Mouse (Mus musculus) frontal cortex, adult 2 months (tissue): Measurements from ENCODE around the gene Dpysl5. TPM values are rescaled to one million over a fixed set of nuclear protein-coding genes. Genes with fewer than 3 reads are reported as not detected.
"Not testable (repeated sequence)": the region's sequence is repeated elsewhere in the genome, so short reads cannot be mapped to it uniquely, and the experiment has no call there.

ENCODE experiments used
- DNase-seq, 2 experiments: peaks; one replicate each; pipeline ENCODE4 v3.0.0; 2022; ENCODE audit warnings: low spot score in 1 of 2; ENCODE audit errors: extremely low spot score in 1 of 2
- polyA plus RNA-seq: library from polyadenylated mRNA; depleted of rRNA; stranded (reverse); fragments of >200 nt; gene quantifications from 2 replicates; pipeline ENCODE4 v1.2.3, GENCODE M21; 2012

Dpysl5 gene
- polyA plus RNA-seq, 1 experiment: 40.3 TPM

- not testable (repeated sequence) for DNase-seq
Observed at GRCm38 (mm10) chr5:30701373-30701772, 10.0 kb upstream of the Dpysl5 start.

DNA sequence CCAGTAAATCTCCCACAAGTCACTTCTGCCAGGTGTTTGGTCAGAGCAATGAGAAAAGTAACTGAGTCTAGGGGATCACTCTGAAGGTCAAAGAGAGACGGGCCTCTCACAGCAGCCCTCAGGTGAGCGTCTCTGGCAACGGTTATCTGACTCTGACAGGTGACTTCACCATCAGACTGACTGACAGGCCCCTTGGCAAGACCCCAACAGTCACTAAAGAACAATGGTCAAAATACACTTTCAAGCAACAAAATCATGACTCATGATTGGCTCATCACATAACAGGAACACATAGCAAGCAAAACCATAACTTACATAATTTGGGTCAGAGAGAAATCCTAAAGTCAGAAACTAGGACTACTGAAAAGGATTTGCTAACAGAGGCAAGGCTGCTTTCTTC lies 9.5 kb upstream of the Dpysl5 start:
- no peak for DNase-seq

GRCm38 (mm10) chr5:30709744-30710383 lies 1.5 kb upstream of the Dpysl5 start:
- peak; percentile 55 to 90 for DNase-seq

DNA sequence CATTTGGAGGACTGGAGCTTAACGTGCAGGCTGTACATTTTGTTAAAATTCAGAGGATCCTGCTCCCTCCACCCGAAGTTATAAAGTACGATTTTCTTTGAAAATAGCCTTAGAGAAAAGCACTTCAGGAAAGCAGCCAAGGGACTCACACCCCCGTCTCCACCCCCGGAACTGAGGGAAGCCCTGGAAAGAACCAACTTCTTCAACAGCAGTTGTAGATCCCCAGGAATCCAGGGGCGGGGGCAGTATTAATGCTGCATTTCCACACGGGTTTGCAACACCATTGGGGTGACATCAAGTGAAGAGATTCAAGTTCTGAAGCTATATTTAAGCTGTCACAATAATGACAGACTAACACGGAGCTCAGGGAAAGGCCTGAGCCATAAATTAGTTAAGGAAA lies 878 bp upstream of the Dpysl5 start:
- peak; percentile 52 to 85 for DNase-seq

GRCm38 (mm10) chr5:30712002-30712390 lies 632 bp downstream of the Dpysl5 start:
- no peak for DNase-seq

- DNase-seq: peak in 1 of 2 experiments; percentile 12
Observed at GRCm38 (mm10) chr5:30712441-30713298, 1.3 kb downstream of the Dpysl5 start.

GRCm38 (mm10) chr5:30713299-30713675 lies 1.9 kb downstream of the Dpysl5 start:
- peak in 1 of 2 experiments; percentile 13 for DNase-seq

DNA sequence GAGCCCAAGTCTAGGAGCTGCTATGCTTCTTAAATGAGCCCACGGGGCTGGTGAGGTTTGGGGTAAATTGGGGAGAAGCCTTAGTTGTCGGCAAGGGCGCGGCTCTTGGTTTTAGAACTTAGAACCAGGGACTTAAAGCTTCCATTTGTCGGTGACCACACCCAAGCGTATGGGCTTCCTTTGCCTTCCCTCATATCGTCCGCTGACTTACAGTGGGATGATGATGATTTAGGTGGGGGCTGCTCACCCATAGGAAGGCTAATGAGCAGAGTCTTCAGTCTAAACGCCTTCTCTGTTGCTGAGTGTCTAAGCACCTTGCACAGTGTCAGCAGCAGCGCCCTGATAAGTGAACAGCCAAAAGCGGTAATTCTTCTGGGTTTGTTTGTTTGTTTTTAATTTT lies 2.3 kb downstream of the Dpysl5 start:
- DNase-seq: no peak

DNA sequence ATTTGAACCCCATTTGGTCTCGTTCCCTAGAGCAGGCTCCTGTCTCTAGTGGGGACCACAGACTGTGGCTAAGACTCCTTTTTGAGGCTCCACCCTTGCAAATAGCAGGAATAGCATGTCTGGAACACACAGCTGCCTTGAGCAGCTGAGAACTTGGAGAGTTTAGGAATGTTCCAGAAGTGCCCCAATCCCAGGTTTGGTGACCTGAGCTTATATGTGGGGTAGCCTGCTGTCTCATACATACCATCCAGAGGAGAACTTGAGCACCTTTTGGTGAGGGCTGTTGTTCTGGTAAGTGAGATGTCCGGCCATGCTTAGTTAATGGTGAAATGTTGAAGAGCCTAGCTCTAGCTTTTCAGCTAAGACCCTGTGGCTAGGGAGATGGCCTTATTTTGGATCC lies 4.9 kb downstream of the Dpysl5 start:
- no peak for DNase-seq

GRCm38 (mm10) chr5:30717506-30717905 lies 6.1 kb downstream of the Dpysl5 start:
- no peak for DNase-seq

- peak in 1 of 2 experiments; percentile 53 for DNase-seq
Observed at GRCm38 (mm10) chr5:30717991-30718703, 6.8 kb downstream of the Dpysl5 start.

DNA sequence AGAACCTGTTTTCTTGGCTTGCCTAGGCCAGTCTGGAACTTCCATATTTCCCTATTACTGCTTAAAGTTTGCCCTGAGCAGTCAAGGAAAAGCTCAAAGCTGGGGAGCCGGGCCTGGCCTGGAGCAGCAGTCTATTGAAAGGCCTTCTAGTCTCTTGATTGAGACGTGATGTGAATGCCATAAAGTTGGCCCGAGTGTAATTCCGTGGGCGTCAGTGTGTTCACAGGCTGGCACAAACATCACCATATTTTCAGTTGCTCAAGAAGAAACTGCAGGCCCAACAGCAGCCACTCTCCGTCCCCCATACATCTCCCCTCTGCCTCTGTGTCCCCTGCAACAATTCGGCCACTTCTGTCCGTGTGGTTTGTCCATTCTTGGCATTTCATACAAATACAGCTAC lies 10.6 kb downstream of the Dpysl5 start:
- DNase-seq: no peak

- DNase-seq: no peak
Observed at GRCm38 (mm10) chr5:30726151-30726693, 14.9 kb downstream of the Dpysl5 start.

DNA sequence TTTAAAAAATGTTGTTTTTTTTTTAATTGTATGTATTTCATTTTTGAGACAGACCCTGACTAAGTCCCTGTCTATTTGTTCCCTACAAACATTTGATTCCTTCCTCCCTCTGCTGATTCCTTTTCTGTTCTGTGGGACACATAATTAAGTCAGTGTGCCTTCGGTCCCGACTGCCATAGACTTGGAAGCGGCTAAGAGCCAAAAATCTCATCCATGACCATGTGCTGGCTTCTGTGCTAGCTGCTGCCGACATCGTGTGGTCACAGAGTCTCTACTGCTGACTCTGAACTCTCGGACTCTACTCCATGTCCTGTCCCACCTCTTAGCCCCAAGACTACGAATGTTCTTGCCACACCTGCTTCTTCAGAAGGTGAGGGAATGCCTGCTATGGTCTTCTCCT lies 21.1 kb downstream of the Dpysl5 start:
- no peak for DNase-seq

- no peak for DNase-seq
Observed at GRCm38 (mm10) chr5:30734666-30735065, 23.3 kb downstream of the Dpysl5 start.

- DNase-seq: peak in 1 of 2 experiments; percentile 45
Observed at GRCm38 (mm10) chr5:30738127-30738828, 26.9 kb downstream of the Dpysl5 start.

GRCm38 (mm10) chr5:30739595-30739994 lies 28.2 kb downstream of the Dpysl5 start:
- peak in 1 of 2 experiments; percentile 56 for DNase-seq

DNA sequence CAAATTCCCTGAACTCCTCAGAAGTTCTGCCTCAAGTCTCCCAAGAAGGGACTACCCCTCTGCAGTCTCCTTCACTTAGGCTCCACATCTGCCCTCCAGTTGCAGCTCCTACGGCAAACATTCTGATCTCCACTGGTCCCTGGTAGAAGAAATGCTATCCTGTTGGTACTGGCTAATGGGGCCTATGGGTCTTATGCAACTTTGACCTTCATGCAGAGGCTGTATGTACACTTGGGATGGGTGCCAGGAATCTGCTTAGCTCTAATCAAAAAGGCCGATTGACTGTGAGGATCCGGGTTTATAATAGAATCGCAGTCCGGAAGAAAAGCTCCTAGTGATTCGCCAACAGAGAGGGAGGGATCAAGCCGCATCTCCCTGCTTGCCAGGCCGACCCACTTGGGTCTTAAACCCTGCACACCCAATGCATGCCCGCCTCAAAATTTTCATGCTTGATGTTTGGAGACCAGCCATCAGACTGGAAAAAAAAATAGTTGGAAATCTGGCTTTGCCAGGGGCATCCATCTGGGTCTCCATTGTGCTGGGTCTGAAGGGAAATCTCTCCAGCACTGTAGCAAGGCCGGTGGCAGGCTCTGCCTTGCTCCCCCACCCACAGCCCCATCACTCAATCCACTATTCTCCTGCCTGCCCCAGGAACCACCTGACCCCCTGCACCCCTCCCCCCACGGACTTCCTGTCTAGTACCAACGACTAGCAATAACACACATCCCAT lies 38.4 kb downstream of the Dpysl5 start:
- no peak for DNase-seq

- DNase-seq: no peak
Observed at GRCm38 (mm10) chr5:30751071-30751470, 39.7 kb downstream of the Dpysl5 start.

- DNase-seq: peak in 1 of 2 experiments; percentile 31
Observed at GRCm38 (mm10) chr5:30753128-30753527, 41.8 kb downstream of the Dpysl5 start.
